Mouse (Mus musculus) spleen, adult 2 months (tissue): ENCODE data around the gene Ldb2. TPM values are rescaled to one million over a fixed set of nuclear protein-coding genes. Genes with fewer than 3 reads are reported as not detected.

Experiments used
- DNase-seq, 2 experiments: peaks; one replicate each; pipeline versions ENCODE4 v3.0.0 to v3.0.0-alpha.2; 2012 to 2021; ENCODE audit warnings: low spot score in 2 of 2, low read depth in 1 of 2
- H3K27ac ChIP-seq: fragments of 200-500 bp; 2 replicates; pipeline ENCODE4 v1.5.1; 2012; ENCODE audit warnings: low read length, inconsistent platforms; ENCODE audit not compliant: insufficient read depth
- H3K27me3 ChIP-seq: fragments of 200-500 bp; 2 replicates; pipeline ENCODE4 v1.6.1; 2012; ENCODE audit warnings: mild to moderate bottlenecking, moderate library complexity, low read length, inconsistent platforms; ENCODE audit not compliant: control insufficient read depth, insufficient read depth
- H3K36me3 ChIP-seq: fragments of 200-500 bp; 2 replicates; pipeline ENCODE4 v1.6.1; 2012; ENCODE audit warnings: mild to moderate bottlenecking, low read length, inconsistent platforms; ENCODE audit not compliant: control insufficient read depth, insufficient read depth
- H3K4me1 ChIP-seq: fragments of 200-500 bp; 2 replicates; pipeline ENCODE4 v1.6.1; 2011; ENCODE audit warnings: inconsistent platforms; ENCODE audit not compliant: control insufficient read depth, insufficient read depth, insufficient read length
- H3K4me3 ChIP-seq: fragments of 200-500 bp; 2 replicates; pipeline ENCODE4 v1.5.1; 2011; ENCODE audit warnings: mild to moderate bottlenecking, inconsistent platforms; ENCODE audit not compliant: insufficient read depth, insufficient read length; ENCODE audit errors: extremely low read depth
- CTCF ChIP-seq: fragments of 200-500 bp; IDR thresholded peaks from 2 replicates; pipeline ENCODE4 v1.5.1; 2011; ENCODE audit warnings: mild to moderate bottlenecking, inconsistent platforms; ENCODE audit not compliant: insufficient read depth, insufficient read length, insufficient replicate concordance; ENCODE audit errors: extremely low read depth
- POLR2A ChIP-seq: fragments of 200-500 bp; IDR thresholded peaks from 2 replicates; pipeline ENCODE4 v1.6.1; 2011; ENCODE audit warnings: low read depth, low read length, inconsistent platforms
- WGBS: fragments of 180-500 bp; shearing (Covaris S2); methylation state at CpG from one replicate; pipeline ENCODE4 v1.1.7; 2018; 5-methylcytosine and 5-hydroxymethylcytosine counted together
- polyA plus RNA-seq: library from polyadenylated mRNA; depleted of rRNA; stranded (reverse); fragments of >200 nt; gene quantifications from 2 replicates; pipeline ENCODE4 v1.2.3, GENCODE M21; 2012

The Ldb2 gene
- polyA plus RNA-seq, 1 experiment, result 10.9 TPM

DNA sequence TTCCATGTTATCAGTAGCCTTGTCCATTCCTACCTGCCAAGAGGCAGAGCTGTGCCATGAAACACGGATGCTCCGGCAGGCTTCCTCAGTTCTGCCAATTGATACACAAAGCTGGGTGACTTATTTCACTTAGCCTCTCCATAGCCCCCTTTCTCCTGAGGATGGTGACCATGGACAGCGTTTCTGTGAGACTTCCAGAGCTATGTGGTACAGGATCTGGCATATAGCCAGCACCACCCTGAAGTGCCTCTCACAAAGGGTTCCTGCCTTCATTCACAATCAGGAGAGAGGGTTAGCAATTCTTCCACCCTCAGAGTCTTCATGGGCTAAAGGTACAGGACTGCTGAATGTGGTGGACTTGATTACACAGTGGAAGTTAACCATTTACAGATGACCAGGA lies 270.0 kb downstream of the Ldb2 start:
- Histone ChIP-seq H3K27ac (no peak overlapping the region), H3K36me3 (no peaks in the 10 kb centered on the region), H3K27me3 (no peaks in the 10 kb centered on the region), H3K4me3 (no peak overlapping the region), H3K4me1 (no peaks in the 10 kb centered on the region)
- TF ChIP-seq POLR2A, result no peak
- TF ChIP-seq CTCF, result no peak
- DNase-seq, result no peak
- 79% methylated on average over 3 of the region's 3 CpGs for WGBS

DNA sequence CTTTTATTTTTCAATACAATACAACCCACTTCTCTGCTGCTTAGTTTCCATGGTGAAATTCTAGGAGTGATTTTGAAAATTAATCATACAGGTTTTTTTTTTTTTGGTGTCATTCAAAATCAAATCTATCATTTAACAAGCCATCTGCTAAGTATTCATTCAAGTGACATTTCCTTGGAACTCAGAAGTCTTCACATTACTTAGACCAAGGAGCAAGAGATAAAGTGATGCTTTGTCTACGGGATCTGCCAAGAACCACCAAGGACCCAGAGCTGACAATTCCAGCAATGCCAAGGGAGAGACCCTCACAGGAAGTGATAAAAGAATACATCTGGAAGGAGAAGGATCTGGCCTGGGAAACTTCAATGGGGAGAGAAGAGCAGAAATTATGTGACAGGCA lies 270.5 kb downstream of the Ldb2 start:
- DNase-seq, result no peak
- TF ChIP-seq POLR2A, result no peak
- TF ChIP-seq CTCF, result no peak
- Histone ChIP-seq H3K27me3 (no peaks in the 10 kb centered on the region), H3K27ac (no peak overlapping the region), H3K36me3 (no peaks in the 10 kb centered on the region), H3K4me1 (no peaks in the 10 kb centered on the region), H3K4me3 (no peak overlapping the region)
- 85% methylated on average over 1 of the region's 1 CpGs for whole genome bisulfite sequencing

- 90% methylated on average over 5 of the region's 5 CpGs for WGBS
- H3K27ac ChIP-seq, result no peak overlapping the region
- no peaks in the 10 kb centered on the region for H3K4me1 ChIP-seq
- no peak for DNase-seq
- H3K27me3 ChIP-seq, result no peaks in the 10 kb centered on the region
- no peak overlapping the region for H3K4me3 ChIP-seq
- H3K36me3 ChIP-seq, result no peaks in the 10 kb centered on the region
- TF ChIP-seq POLR2A (no peak), CTCF (no peak)
Measured at GRCm38 (mm10) chr5:44505221-44505620, 294.3 kb downstream of the Ldb2 start.

DNA sequence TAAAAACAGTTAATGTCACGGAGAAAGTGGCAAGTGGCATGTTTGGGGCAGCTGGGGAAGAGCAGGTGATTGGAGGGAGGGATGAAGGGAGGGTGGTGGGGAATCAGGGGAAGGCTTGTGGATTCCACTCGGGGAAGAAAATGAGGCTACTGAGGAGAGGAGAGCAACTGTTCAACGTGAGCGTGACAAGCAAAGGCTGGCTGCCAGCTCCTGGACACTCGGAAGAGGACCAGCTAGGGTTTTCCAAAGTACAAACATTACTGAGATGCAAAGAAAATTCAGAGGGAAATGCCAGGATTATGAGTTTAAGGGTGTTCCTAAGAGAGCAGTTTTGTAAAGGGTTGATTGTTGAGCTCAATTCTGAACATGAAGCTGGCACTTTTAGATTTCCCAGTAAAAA lies 294.7 kb downstream of the Ldb2 start:
- Histone ChIP-seq H3K4me1 (no peaks in the 10 kb centered on the region), H3K36me3 (no peaks in the 10 kb centered on the region), H3K27ac (no peak overlapping the region), H3K27me3 (no peaks in the 10 kb centered on the region), H3K4me3 (no peak overlapping the region)
- WGBS, result 88% methylated on average over 5 of the region's 5 CpGs
- TF ChIP-seq CTCF (no peak), POLR2A (no peak)
- no peak for DNase-seq

DNA sequence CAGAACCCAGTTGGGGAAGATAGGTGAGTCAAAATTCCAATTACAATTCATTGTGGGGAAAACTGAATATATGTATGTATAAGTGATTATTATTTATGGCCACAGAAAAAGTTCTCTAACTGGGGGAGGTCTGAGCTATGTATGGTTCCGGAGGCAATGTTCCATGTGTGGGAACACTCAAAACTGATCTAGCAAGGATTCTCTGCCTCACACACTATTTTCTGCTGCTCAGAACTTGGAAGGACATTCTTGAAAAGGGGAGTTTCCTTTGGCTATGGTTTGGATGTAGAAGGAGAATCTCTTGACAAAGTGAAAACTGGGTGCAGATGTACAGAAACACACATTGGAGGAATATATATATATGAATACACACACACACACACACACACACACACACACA lies 301.3 kb downstream of the Ldb2 start:
- H3K4me3 ChIP-seq, result no peak overlapping the region
- TF ChIP-seq POLR2A, result no peak
- no peak for TF ChIP-seq CTCF
- H3K27me3 ChIP-seq, result no peaks in the 10 kb centered on the region
- 91% methylated on average over 1 of the region's 1 CpGs for WGBS
- H3K4me1 ChIP-seq, result no peaks in the 10 kb centered on the region
- no peak for DNase-seq
- H3K27ac ChIP-seq, result no peak overlapping the region
- H3K36me3 ChIP-seq, result no peaks in the 10 kb centered on the region

DNA sequence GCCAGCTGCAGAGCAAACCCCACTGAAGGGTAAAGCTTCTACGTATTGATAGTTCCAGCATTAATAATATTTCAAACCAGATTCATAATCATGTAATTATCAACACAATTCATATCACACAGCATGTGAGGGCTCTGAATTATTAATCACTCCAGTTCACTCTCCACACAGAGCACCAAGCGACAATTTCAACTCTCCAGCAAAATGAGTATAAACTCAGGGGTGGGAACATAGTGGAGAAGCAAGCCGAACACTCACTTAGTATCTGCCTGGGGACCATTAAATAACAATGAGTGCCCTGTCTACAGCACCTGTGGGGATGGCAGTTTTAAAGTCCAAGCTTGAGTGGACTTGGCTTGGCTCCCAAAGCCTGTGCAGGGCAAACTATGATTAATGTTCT lies 302.6 kb downstream of the Ldb2 start:
- H3K4me1 ChIP-seq, result no peaks in the 10 kb centered on the region
- no peaks in the 10 kb centered on the region for H3K36me3 ChIP-seq
- no peak overlapping the region for H3K4me3 ChIP-seq
- no peak overlapping the region for H3K27ac ChIP-seq
- no peak for DNase-seq
- H3K27me3 ChIP-seq, result no peaks in the 10 kb centered on the region
- WGBS, result 90% methylated on average over 3 of the region's 3 CpGs
- TF ChIP-seq POLR2A (no peak), CTCF (no peak)

DNA sequence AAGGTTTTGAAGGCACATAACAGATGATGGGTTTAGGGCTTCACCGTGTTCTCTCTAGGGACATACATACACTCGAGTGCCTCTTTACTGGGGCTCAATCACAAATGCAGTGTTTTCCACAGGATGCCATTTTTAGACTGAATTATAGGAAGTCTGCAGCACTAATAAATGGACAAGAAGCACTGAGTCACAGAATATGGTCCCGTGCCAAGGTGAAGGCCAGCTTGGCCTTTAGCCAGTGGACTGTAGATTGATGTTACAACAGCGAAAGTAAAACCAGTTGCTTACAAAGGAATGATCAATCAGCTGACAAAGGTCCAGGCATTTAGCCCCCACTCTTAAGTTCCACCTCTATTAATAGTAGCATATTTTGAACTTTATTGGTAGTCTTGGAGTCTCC lies 304.4 kb downstream of the Ldb2 start:
- H3K4me3 ChIP-seq, result no peak overlapping the region
- no peaks in the 10 kb centered on the region for H3K36me3 ChIP-seq
- H3K4me1 ChIP-seq, result no peaks in the 10 kb centered on the region
- H3K27me3 ChIP-seq, result no peaks in the 10 kb centered on the region
- TF ChIP-seq POLR2A (no peak), CTCF (no peak)
- WGBS, result 63% methylated on average over 4 of the region's 4 CpGs
- DNase-seq, result no peak
- no peak overlapping the region for H3K27ac ChIP-seq

DNA sequence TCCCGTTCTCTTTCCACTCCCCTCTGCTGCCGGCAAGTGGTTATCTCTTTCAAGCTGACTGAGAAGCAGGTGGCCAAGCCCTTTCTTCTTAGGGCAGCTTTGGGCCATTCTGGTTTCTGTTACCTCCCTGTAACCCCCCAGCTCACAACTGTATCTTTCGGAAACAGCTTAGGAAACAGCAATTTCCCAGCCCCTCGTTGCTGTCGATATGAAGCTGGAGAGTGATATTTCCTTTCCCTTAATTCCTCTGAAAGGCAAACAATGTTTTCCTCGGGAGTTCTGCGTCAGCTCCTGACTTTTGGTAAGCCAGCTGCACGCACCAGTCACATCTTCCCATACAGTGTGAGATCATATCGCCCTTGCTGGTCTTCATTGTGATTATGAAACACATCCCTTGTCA lies 305.3 kb downstream of the Ldb2 start:
- no peak overlapping the region for H3K27ac ChIP-seq
- H3K36me3 ChIP-seq, result no peaks in the 10 kb centered on the region
- no peak for DNase-seq
- no peaks in the 10 kb centered on the region for H3K4me1 ChIP-seq
- 74% methylated on average over 9 of the region's 9 CpGs for WGBS
- no peak overlapping the region for H3K4me3 ChIP-seq
- H3K27me3 ChIP-seq, result no peaks in the 10 kb centered on the region
- TF ChIP-seq CTCF (no peak), POLR2A (no peak)
